9 mouse cellular contexts compared by ENCODE assay signal in the genomic region with DNA sequence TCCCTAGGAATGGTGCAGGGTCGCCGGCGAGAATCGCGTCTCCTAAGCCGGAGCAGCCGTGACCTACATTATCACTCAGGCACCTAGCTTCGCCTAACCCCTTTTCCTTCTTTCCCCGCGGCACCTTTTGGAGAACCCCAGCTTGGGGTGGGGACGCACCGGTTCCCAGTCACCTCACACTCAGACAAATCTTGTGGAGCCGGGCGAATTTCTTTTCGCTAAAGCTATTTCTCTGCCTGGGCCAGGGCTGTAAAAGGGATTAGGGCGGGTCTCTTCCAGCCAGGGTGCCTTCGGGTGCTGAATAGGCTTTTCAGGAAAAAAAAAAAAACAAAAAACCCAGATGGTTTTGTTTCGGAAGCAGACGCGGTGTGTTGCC. TPM values are rescaled to one million over a fixed set of nuclear protein-coding genes. Genes with fewer than 3 reads are reported as not detected.
A peak's percentile ranks its signal among the peaks of the same experiment; 100 is the strongest.
DNase-seq lines count a peak whose midpoint lies in the region; ATAC-seq and TF ChIP-seq lines count a peak whose summit lies in the region.
"Had no signal": no experiment of that assay in that cellular context is flagged by ENCODE, and none has a peak within 500 bp of the region (broad histone marks: within the 10 kb centered on the region; RNA-seq: fewer than 3 reads in every experiment).

No protein-coding gene starts in this region.

- peak; percentile 16 for DNase-seq in layer of hippocampus, adult 11-12 months (ENCODE audit: low spot score)
- no peak for DNase-seq in layer of hippocampus, adult 9-11 months
- peak; percentile 32 for DNase-seq in adrenal gland, postnatal 10 days
- DNase-seq in hindbrain, postnatal 0 days (ENCODE audit: low spot score), result no peak
- peak; percentile 15 for DNase-seq in liver, postnatal 0 days
- no peak for DNase-seq in ovary, postnatal 10 days (ENCODE audit: low spot score)

- peak overlapping the region; percentile 83 for H3K27ac ChIP-seq in embryonic facial prominence, embryonic 15.5 days (replicated peaks)
- peak overlapping the region; percentile 92 for H3K27ac ChIP-seq in hindbrain, postnatal 0 days
- no peak overlapping the region for H3K27ac ChIP-seq in liver, postnatal 0 days (ENCODE audit: low read depth)
- peak overlapping the region; percentile 82 for H3K27ac ChIP-seq in stomach, embryonic 16.5 days (ENCODE audit: low read length)
- H3K27ac ChIP-seq: macrophage had no signal

- H3K9me3 ChIP-seq in embryonic facial prominence, embryonic 15.5 days (replicated peaks), result no peaks in the 10 kb centered on the region
- no peaks in the 10 kb centered on the region for H3K9me3 ChIP-seq in hindbrain, postnatal 0 days (ENCODE audit: low read length)
- H3K9me3 ChIP-seq in liver, postnatal 0 days (ENCODE audit: low read length), result no peaks in the 10 kb centered on the region
- no peaks in the 10 kb centered on the region for H3K9me3 ChIP-seq in stomach, embryonic 16.5 days (replicated peaks; ENCODE audit: control insufficient read depth, low read length)

- peak overlapping the region; percentile 55 for H3K9ac ChIP-seq in embryonic facial prominence, embryonic 15.5 days
- H3K9ac ChIP-seq in hindbrain, postnatal 0 days (replicated peaks; ENCODE audit: low read length), result peak overlapping the region; percentile 93
- peak overlapping the region; percentile 64 for H3K9ac ChIP-seq in liver, postnatal 0 days (replicated peaks)
- H3K9ac ChIP-seq in stomach, embryonic 16.5 days (ENCODE audit: low read length), result peak overlapping the region; percentile 87

- peak overlapping the region; percentile 71 for H3K4me3 ChIP-seq in embryonic facial prominence, embryonic 15.5 days (replicated peaks)
- peak overlapping the region; percentile 87 for H3K4me3 ChIP-seq in hindbrain, postnatal 0 days (ENCODE audit: low read length)
- H3K4me3 ChIP-seq in liver, postnatal 0 days (ENCODE audit: low read depth, low read length), result peak overlapping the region; percentile 64
- H3K4me3 ChIP-seq in stomach, embryonic 16.5 days (replicated peaks; ENCODE audit: low read length), result peak overlapping the region; percentile 81

- H3K27me3 ChIP-seq in embryonic facial prominence, embryonic 15.5 days, result peaks cover 3% of the 10 kb centered on the region; the same call in 1 of the 2 replicates
- H3K27me3 ChIP-seq in hindbrain, postnatal 0 days (ENCODE audit: insufficient read depth, low read length), result no peaks in the 10 kb centered on the region
- H3K27me3 ChIP-seq in liver, postnatal 0 days (ENCODE audit: insufficient read depth, low read length), result peaks cover 39% of the 10 kb centered on the region
- H3K27me3 ChIP-seq in stomach, embryonic 16.5 days (ENCODE audit: control insufficient read depth, insufficient read depth, low read length), result no peaks in the 10 kb centered on the region; the same call in 1 of the 2 replicates

- no peak for TF ChIP-seq EP300 in liver, postnatal 0 days (IDR thresholded peaks at IDR 0.05; ENCODE audit: low read depth)

- no peak for TF ChIP-seq CTCF in hindbrain, postnatal 0 days (IDR thresholded peaks at IDR 0.05; ENCODE audit: low read depth)
- no peak for TF ChIP-seq CTCF in liver, postnatal 0 days (IDR thresholded peaks at IDR 0.05; ENCODE audit: low read depth)

- H3K4me1 ChIP-seq in embryonic facial prominence, embryonic 15.5 days, result peaks cover 40% of the 10 kb centered on the region
- H3K4me1 ChIP-seq in hindbrain, postnatal 0 days (ENCODE audit: insufficient read depth, low read length), result no peaks in the 10 kb centered on the region
- peaks cover 12% of the 10 kb centered on the region for H3K4me1 ChIP-seq in liver, postnatal 0 days (ENCODE audit: insufficient read depth)
- peaks cover 18% of the 10 kb centered on the region for H3K4me1 ChIP-seq in stomach, embryonic 16.5 days (ENCODE audit: control insufficient read depth, insufficient read depth, low read length)

- WGBS in embryonic facial prominence, embryonic 15.5 days, result under 1% methylated on average over 20 of the region's 20 CpGs
- 0% methylated on average over 20 of the region's 20 CpGs for WGBS in hindbrain, postnatal 0 days
- WGBS in liver, postnatal 0 days (ENCODE audit: insufficient replicate concordance), result under 1% methylated on average over 20 of the region's 20 CpGs
- under 1% methylated on average over 20 of the region's 20 CpGs for WGBS in stomach, embryonic 16.5 days

- ATAC-seq in embryonic facial prominence, embryonic 15.5 days (ENCODE audit: insufficient number of reproducible peaks, low FRiP score, low TSS enrichment, low read depth), result no peak
- ATAC-seq in hindbrain, postnatal 0 days, result no peak
- ATAC-seq in liver, postnatal 0 days, result peak; percentile 3; the same call in 1 of the 2 replicates
- no peak for ATAC-seq in stomach, embryonic 16.5 days (ENCODE audit: insufficient read depth, low FRiP score)

- H3K36me3 ChIP-seq in embryonic facial prominence, embryonic 15.5 days, result no peaks in the 10 kb centered on the region
- H3K36me3 ChIP-seq in hindbrain, postnatal 0 days (ENCODE audit: insufficient read depth, low read length), result peaks cover 13% of the 10 kb centered on the region; the same call in 1 of the 2 replicates
- H3K36me3 ChIP-seq in liver, postnatal 0 days (replicated peaks; ENCODE audit: insufficient read depth, low read length), result 0 out of 2 replicates have a peak, but pooled peaks cover 3% of the 10 kb centered on the region
- peaks cover 9% of the 10 kb centered on the region; the same call in 1 of the 2 replicates for H3K36me3 ChIP-seq in stomach, embryonic 16.5 days (ENCODE audit: control insufficient read depth, insufficient read depth, low read length)

- peak overlapping the region; percentile 89 for H3K4me2 ChIP-seq in embryonic facial prominence, embryonic 15.5 days (replicated peaks)
- peak overlapping the region; percentile 92 for H3K4me2 ChIP-seq in hindbrain, postnatal 0 days (ENCODE audit: low read depth, low read length)
- peak overlapping the region; percentile 89 for H3K4me2 ChIP-seq in liver, postnatal 0 days (ENCODE audit: low read depth, low read length)
- H3K4me2 ChIP-seq in stomach, embryonic 16.5 days (ENCODE audit: low read depth, low read length), result peak overlapping the region; percentile 87

RNA-seq across cellular contexts. Expression of a gene that starts 0.6 kb away (rescaled TPM):
- total RNA-seq in adrenal gland, postnatal 10 days (2021), result 1 to 10 TPM; 8.3 to 9.5 TPM
- polyA plus RNA-seq in embryonic facial prominence, embryonic 15.5 days (2015; fragmentation: Nextera tagmentation; extraction: Ambion mirVana), result 26.8 and 27.6 TPM in 2 replicates
- total RNA-seq in hindbrain, postnatal 0 days (2014; rRNA removed), result 51.2 and 55.9 TPM in 2 replicates
- 40.0 and 44.1 TPM in 2 replicates for polyA plus RNA-seq in hindbrain, postnatal 0 days (2015; fragmentation: Nextera tagmentation; extraction: Ambion mirVana)
- polyA plus RNA-seq in liver, postnatal 0 days (2015; fragmentation: Nextera tagmentation; extraction: Ambion mirVana), result 1.2 and 1.3 TPM in 2 replicates
- polyA plus RNA-seq in stomach, embryonic 16.5 days (2015; fragmentation: Nextera tagmentation; extraction: Ambion mirVana), result 22.3 and 26.5 TPM in 2 replicates
- polyA plus RNA-seq: macrophage had no signal

Comparison
In these comparisons a context has a peak if more than half of its experiments do, and no peak if none do; other contexts are left out.
1. DNase-seq: peak in layer of hippocampus, adult 11-12 months (single experiment), adrenal gland, postnatal 10 days (single experiment) and liver, postnatal 0 days (single experiment); none in layer of hippocampus, adult 9-11 months (single experiment), hindbrain, postnatal 0 days (single experiment) and ovary, postnatal 10 days (single experiment).
2. RNA of a gene that starts 0.6 kb away (polyA plus RNA-seq): 40.0 to 44.1 TPM in hindbrain, postnatal 0 days, 26.8 to 27.6 TPM in embryonic facial prominence, embryonic 15.5 days and 22.3 to 26.5 TPM in stomach, embryonic 16.5 days; 1.2 to 1.3 TPM in liver, postnatal 0 days; every median in the first group is over 10 times any median in the second.
3. Peak in every context shown above with its lines, with median percentiles within 50 percentile points of each other: H3K4me2 ChIP-seq, H3K4me3 ChIP-seq and H3K9ac ChIP-seq.